In genomic region chr1:186182498-186183203, GRCm38 (mm10) we compare ENCODE assay signal across 8 mouse cellular contexts.
A peak's percentile ranks its signal among the peaks of the same experiment; 100 is the strongest.
DNase-seq lines count a peak whose midpoint lies in the region.

No protein-coding gene starts in this region.

- H3K4me3 ChIP-seq in midbrain, embryonic 10.5 days, result no peak overlapping the region

- intact Hi-C loops in left cerebral cortex, postnatal 36 days (cut with DNase I), result loop anchor here (1.0 kb wide), 1 partner anchor 532 kb away; no protein-coding TSS in a partner anchor

- peak; percentile 55 for DNase-seq in ZHBTc4 (ENCODE audit: low read depth, low spot score)
- DNase-seq in embryo, embryonic 11.5 days (ENCODE audit: low read depth, low spot score), result peak; percentile 46
- peak; percentile 27 to 60 for DNase-seq in gastrocnemius, postnatal 4 days (ENCODE audit: low spot score in 2 of 2)
- DNase-seq in kidney, adult 11 months, result peak; percentile 89
- peak; percentile 9 to 10 for DNase-seq in left cerebral cortex, postnatal 36 days (ENCODE audit: low spot score in 2 of 2)
- DNase-seq in midbrain, embryonic 10.5 days (ENCODE audit: low spot score), result no peak
- peak; percentile 74 for DNase-seq in skeletal muscle tissue, adult 2 months (ENCODE audit: low read depth, low spot score)
- DNase-seq in spleen, postnatal 36 days (ENCODE audit: low spot score in 2 of 2), result no peak

- H3K9me3 ChIP-seq in midbrain, embryonic 10.5 days (replicated peaks), result no peaks in the 10 kb centered on the region

- H3K36me3 ChIP-seq in midbrain, embryonic 10.5 days, result no peaks in the 10 kb centered on the region

- 77% methylated on average over 23 of the region's 23 CpGs for WGBS in midbrain, embryonic 10.5 days

- H3K27me3 ChIP-seq in midbrain, embryonic 10.5 days (ENCODE audit: low read depth, poor library complexity, severe bottlenecking), result no peaks in the 10 kb centered on the region

- peaks cover 10% of the 10 kb centered on the region for H3K4me1 ChIP-seq in midbrain, embryonic 10.5 days

- H3K27ac ChIP-seq in midbrain, embryonic 10.5 days (replicated peaks), result peak overlapping the region; percentile 52

Comparison
In these comparisons a context has a peak if more than half of its experiments do, and no peak if none do; other contexts are left out.
1. DNase-seq: peak in ZHBTc4 (single experiment), embryo, embryonic 11.5 days (single experiment), gastrocnemius, postnatal 4 days (2 of 2), kidney, adult 11 months (single experiment), left cerebral cortex, postnatal 36 days (2 of 2) and skeletal muscle tissue, adult 2 months (single experiment); none in midbrain, embryonic 10.5 days (single experiment) and spleen, postnatal 36 days (0 of 2).